Comparison of ENCODE assay signal across 31 mouse cellular contexts in genomic region chr15:83695159-83695558, GRCm38 (mm10). TPM values are rescaled to one million over a fixed set of nuclear protein-coding genes. Genes with fewer than 3 reads are reported as not detected.
DNase-seq lines count a peak whose midpoint lies in the region; ATAC-seq and TF ChIP-seq lines count a peak whose summit lies in the region.
"Had no signal": no experiment of that assay in that cellular context is flagged by ENCODE, and none has a peak within 500 bp of the region (broad histone marks: within the 10 kb centered on the region; RNA-seq: fewer than 3 reads in every experiment).

No protein-coding gene starts in this region.

- WGBS in limb, embryonic 14.5 days, result 68% methylated on average over 11 of the region's 11 CpGs
- WGBS in liver, postnatal 0 days (ENCODE audit: insufficient replicate concordance), result 80% methylated on average over 11 of the region's 11 CpGs

- no peak for TF ChIP-seq EP300 in liver, postnatal 0 days (IDR thresholded peaks at IDR 0.05; ENCODE audit: low read depth)

- H3K27me3 ChIP-seq in limb, embryonic 14.5 days (ENCODE audit: control insufficient read depth, insufficient read depth, low read length), result no peaks in the 10 kb centered on the region
- no peaks in the 10 kb centered on the region for H3K27me3 ChIP-seq in liver, postnatal 0 days (ENCODE audit: insufficient read depth, low read length)
- H3K27me3 ChIP-seq: embryonic facial prominence, embryonic 12.5 days; forebrain, embryonic 15.5 days; hindbrain, embryonic 12.5 days; kidney, embryonic 15.5 days; liver, embryonic 12.5 days; neural tube, embryonic 15.5 days had no signal

- H3K9me3 ChIP-seq in limb, embryonic 14.5 days (ENCODE audit: control insufficient read depth, low read length), result no peaks in the 10 kb centered on the region
- no peaks in the 10 kb centered on the region for H3K9me3 ChIP-seq in liver, postnatal 0 days (ENCODE audit: low read length)
- H3K9me3 ChIP-seq: embryonic facial prominence, embryonic 12.5 days; forebrain, embryonic 10.5 days; forebrain, embryonic 15.5 days; hindbrain, embryonic 12.5 days; kidney, embryonic 15.5 days; limb, embryonic 13.5 days; liver, embryonic 12.5 days; midbrain, embryonic 10.5 days; midbrain, embryonic 15.5 days; neural tube, embryonic 15.5 days had no signal

- H3K9ac ChIP-seq in limb, embryonic 14.5 days (ENCODE audit: low read depth, low read length, severe bottlenecking), result no peak overlapping the region
- H3K9ac ChIP-seq in liver, postnatal 0 days (replicated peaks), result no peak overlapping the region
- H3K9ac ChIP-seq: embryonic facial prominence, embryonic 12.5 days; forebrain, embryonic 15.5 days; hindbrain, embryonic 12.5 days; kidney, embryonic 15.5 days; limb, embryonic 13.5 days; liver, embryonic 12.5 days; midbrain, embryonic 15.5 days; neural tube, embryonic 15.5 days had no signal

- no peak overlapping the region for H3K27ac ChIP-seq in limb, embryonic 14.5 days (replicated peaks; ENCODE audit: low read depth, low read length)
- no peak overlapping the region for H3K27ac ChIP-seq in liver, postnatal 0 days (ENCODE audit: low read depth)
- H3K27ac ChIP-seq: embryonic facial prominence, embryonic 12.5 days; forebrain, embryonic 10.5 days; forebrain, embryonic 15.5 days; gastrocnemius, adult 2 months; hindbrain, embryonic 12.5 days; kidney, embryonic 15.5 days; limb, embryonic 13.5 days; liver, embryonic 12.5 days; midbrain, embryonic 10.5 days; midbrain, embryonic 15.5 days; neural tube, embryonic 15.5 days had no signal

- no peak overlapping the region for H3K4me3 ChIP-seq in limb, embryonic 14.5 days (replicated peaks; ENCODE audit: low read length)
- H3K4me3 ChIP-seq in liver, postnatal 0 days (ENCODE audit: low read depth, low read length), result no peak overlapping the region
- H3K4me3 ChIP-seq: embryonic facial prominence, embryonic 12.5 days; forebrain, embryonic 10.5 days; forebrain, embryonic 15.5 days; gastrocnemius, adult 2 months; hindbrain, embryonic 12.5 days; kidney, embryonic 15.5 days; limb, embryonic 13.5 days; liver, embryonic 12.5 days; midbrain, embryonic 10.5 days; midbrain, embryonic 15.5 days; neural tube, embryonic 15.5 days had no signal

- no peak for ATAC-seq in limb, embryonic 14.5 days (ENCODE audit: low FRiP score, low read depth)
- no peak for ATAC-seq in liver, postnatal 0 days
- ATAC-seq: forebrain, embryonic 15.5 days; intestine, postnatal 0 days; liver, embryonic 12.5 days; midbrain, embryonic 15.5 days had no signal

- no peak for TF ChIP-seq POLR2A in limb, embryonic 14.5 days (IDR thresholded peaks at IDR 0.05; ENCODE audit: borderline replicate concordance, extremely low read depth, insufficient read depth, insufficient read length)

- H3K4me2 ChIP-seq in limb, embryonic 14.5 days (replicated peaks; ENCODE audit: low read depth, low read length, severe bottlenecking), result no peak overlapping the region
- H3K4me2 ChIP-seq in liver, postnatal 0 days (ENCODE audit: low read depth, low read length), result no peak overlapping the region
- H3K4me2 ChIP-seq: embryonic facial prominence, embryonic 12.5 days; forebrain, embryonic 15.5 days; heart, embryonic 11.5 days; hindbrain, embryonic 12.5 days; kidney, embryonic 15.5 days; limb, embryonic 13.5 days; liver, embryonic 12.5 days; midbrain, embryonic 15.5 days; neural tube, embryonic 15.5 days had no signal

- TF ChIP-seq CTCF in liver, postnatal 0 days (IDR thresholded peaks at IDR 0.05; ENCODE audit: low read depth), result no peak

- H3K36me3 ChIP-seq in limb, embryonic 14.5 days (ENCODE audit: control insufficient read depth, insufficient read depth, low read length), result no peaks in the 10 kb centered on the region
- no peaks in the 10 kb centered on the region for H3K36me3 ChIP-seq in liver, postnatal 0 days (replicated peaks; ENCODE audit: insufficient read depth, low read length)
- H3K36me3 ChIP-seq: embryonic facial prominence, embryonic 12.5 days; forebrain, embryonic 15.5 days; hindbrain, embryonic 12.5 days; kidney, embryonic 15.5 days; limb, embryonic 13.5 days; liver, embryonic 12.5 days; midbrain, embryonic 15.5 days; neural tube, embryonic 15.5 days had no signal

- DNase-seq in kidney, postnatal 10 days, result peak; percentile 44
- no peak for DNase-seq in kidney, adult 8-10 months
- DNase-seq in lung, postnatal 10 days, result peak; percentile 33
- no peak for DNase-seq in lung, postnatal 14 days
- DNase-seq in Muller cell, postnatal 12 days (ENCODE audit: inconsistent ontology term), result peak; percentile 25
- DNase-seq in limb, embryonic 14.5 days (ENCODE audit: low spot score), result peak; percentile 30
- DNase-seq in liver, postnatal 0 days, result no peak
- DNase-seq: adrenal gland, postnatal 25 days; B cell, adult 2 months; cerebellum, adult 2 months; gastrocnemius, adult 2 months; gastrocnemius, postnatal 36 days; heart, adult 18-20 months; heart, postnatal 36 days; layer of hippocampus, adult 9-11 months; lung, adult 2 months; retina, postnatal 1 day; right cerebral cortex, postnatal 14 days; thymus, postnatal 14 days had no signal

- peaks cover 72% of the 10 kb centered on the region for H3K4me1 ChIP-seq in limb, embryonic 14.5 days (ENCODE audit: control insufficient read depth, insufficient read depth, low read length)
- H3K4me1 ChIP-seq in liver, postnatal 0 days (ENCODE audit: insufficient read depth), result no peaks in the 10 kb centered on the region
- H3K4me1 ChIP-seq: liver, embryonic 12.5 days had no signal

RNA-seq across cellular contexts. Expression of gene Scube1, which starts 29.7 kb away (rescaled TPM):
- polyA plus RNA-seq in limb, embryonic 14.5 days (2012; rRNA removed), result 31.2 and 40.8 TPM in 2 replicates
- 13.9 and 15.9 TPM in 2 replicates for polyA plus RNA-seq in limb, embryonic 14.5 days (2014; fragmentation: Nextera tagmentation; extraction: Ambion mirVana)
- 0.25 and 0.41 TPM in 2 replicates for polyA plus RNA-seq in liver, postnatal 0 days (2015; fragmentation: Nextera tagmentation; extraction: Ambion mirVana)

Comparison
In these comparisons a context has a peak if more than half of its experiments do, and no peak if none do; other contexts are left out.
1. DNase-seq: peak in kidney, postnatal 10 days (single experiment), lung, postnatal 10 days (single experiment), Muller cell, postnatal 12 days (single experiment) and limb, embryonic 14.5 days (single experiment); none in kidney, adult 8-10 months (0 of 2), lung, postnatal 14 days (single experiment) and liver, postnatal 0 days (single experiment).
2. RNA of gene Scube1, which starts 29.7 kb away (polyA plus RNA-seq): 13.9 to 40.8 TPM in limb, embryonic 14.5 days; 0.25 to 0.41 TPM in liver, postnatal 0 days; every median in the first group is over 10 times any median in the second.